Mouse (Mus musculus) T-helper 17 cell (primary cell): ENCODE data around the gene Syt2.

Source experiments
- in situ Hi-C, 2 experiments: fragments of 300-600 bp; cut with MboI, MseI; formaldehyde crosslinking; loops; 1 replicate in 1 of 2; 2 replicates in 1 of 2; pipeline ENCODE4 v1.15.1; 2025; ENCODE audit warnings: high pct_unique_total_duplicates in 2 of 2

The Syt2 gene

DNA sequence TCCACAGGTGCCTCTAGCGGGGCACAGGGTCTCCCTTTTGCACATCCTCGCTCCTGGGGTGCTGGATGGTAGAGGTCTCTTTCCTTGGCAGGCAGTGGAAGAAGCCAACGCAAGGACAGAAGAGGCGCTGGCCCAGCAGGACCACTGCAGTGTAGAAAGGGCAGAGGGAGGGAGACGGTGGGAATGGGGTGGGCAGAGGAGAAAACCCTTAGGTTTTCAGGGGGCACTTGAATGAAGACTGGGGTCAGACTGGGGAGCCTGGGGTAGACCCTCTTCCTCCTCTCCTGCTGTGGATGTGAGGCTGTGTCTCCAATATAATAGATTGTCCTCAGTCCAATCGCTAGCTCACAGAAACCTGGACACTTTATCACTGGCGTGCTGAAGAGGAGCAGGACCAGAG, 1.1 kb downstream of the Syt2 start:
- in situ Hi-C loops: no loop called here

GRCm38 (mm10) chr1:134650816-134651215, 4.3 kb downstream of the Syt2 start:
- in situ Hi-C loops: loop anchor here in 1 of 2 experiments (10.0 kb wide), 1 partner anchor 716 kb away; no protein-coding TSS in a partner anchor

DNA sequence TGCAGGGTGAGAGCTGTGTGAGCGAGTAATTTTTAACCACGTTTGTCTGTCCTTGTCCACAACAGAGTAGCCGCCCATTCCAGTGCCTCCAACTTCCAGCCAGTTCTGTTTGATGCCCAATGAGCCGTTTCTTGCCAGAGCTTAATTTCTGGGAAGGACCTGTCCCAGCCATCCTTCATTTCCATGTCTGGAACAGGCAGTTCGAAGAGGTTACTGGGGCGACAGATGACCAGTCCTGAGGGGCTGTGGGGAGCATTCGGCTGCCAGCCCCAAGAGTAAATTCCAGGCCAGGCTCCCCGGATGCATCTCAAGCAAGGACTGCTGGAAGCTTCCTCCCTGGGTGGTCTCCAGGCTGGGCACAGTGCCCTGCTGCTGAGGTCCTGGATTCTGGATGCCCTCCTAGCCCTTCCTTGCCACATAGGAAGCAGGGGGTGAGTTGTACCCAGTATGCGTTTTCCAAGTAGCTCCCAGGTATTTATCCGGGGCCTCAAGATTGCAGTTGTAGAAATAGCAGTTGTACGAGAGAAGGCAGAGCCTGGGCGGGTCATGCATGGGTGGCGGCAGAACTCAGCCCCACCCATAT, 4.9 kb downstream of the Syt2 start:
- in situ Hi-C loops: loop anchor here in 1 of 2 experiments (10.0 kb wide), 1 partner anchor 717 kb away; no protein-coding TSS in a partner anchor

- in situ Hi-C loops: loop anchor here in 1 of 2 experiments (10.0 kb wide), 1 partner anchor 717 kb away; no protein-coding TSS in a partner anchor
These were observed 5.4 kb downstream of the Syt2 start for GRCm38 (mm10) chr1:134651851-134652398.

DNA sequence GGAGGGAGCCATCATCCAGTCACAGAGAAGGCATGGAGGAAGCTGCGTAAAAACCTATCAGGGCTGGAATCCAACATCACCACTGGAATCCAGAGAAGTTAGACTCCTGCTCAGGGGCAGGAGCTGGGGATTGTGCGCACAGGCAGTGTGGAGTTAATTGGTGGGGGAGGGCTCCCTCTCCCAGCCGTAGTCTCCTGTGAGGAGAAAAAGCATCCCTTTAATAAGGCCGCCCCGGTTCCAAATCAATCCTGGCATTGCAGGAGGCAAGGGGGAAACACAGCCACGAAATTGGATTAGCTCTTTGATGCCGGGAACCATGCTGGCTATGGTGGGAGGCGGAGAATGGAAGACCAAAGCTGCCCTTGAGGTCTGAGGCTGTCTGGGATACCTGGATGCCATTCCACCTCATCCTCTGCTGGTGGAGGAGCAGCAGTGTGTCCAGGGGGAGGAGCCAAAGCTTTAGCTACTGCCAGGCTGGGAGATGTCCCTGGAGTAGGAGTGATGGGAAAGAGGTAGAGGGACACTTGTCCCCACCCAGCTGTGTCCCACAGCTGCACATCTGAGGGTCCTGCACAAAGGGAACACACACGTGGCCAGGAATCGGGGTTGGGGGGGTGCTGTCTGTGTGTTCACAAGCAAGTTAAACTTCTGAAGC, 7.3 kb downstream of the Syt2 start:
- in situ Hi-C loops: loop anchor here in 1 of 2 experiments (10.0 kb wide), 1 partner anchor 719 kb away; no protein-coding TSS in a partner anchor

DNA sequence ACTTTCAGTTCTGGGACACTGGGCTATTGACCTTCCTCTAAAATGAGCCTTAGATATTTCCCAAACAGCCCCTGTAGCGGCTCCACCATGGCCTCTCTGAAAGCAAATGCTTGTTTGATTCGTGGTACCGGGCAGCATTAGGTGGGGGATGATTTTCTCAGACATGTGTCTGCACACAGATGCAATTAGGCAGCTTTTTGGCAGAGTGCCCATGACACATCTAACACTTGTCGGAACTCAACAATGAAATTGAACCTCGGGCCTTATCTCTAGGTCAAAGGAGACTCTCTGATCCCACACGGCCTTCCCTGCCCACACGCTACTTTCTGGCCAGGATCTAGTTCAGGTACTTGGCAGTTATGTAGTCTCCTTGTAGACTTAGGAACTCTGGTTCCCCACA, 12.4 kb downstream of the Syt2 start:
- in situ Hi-C loops: loop anchor here in 1 of 2 experiments (10.0 kb wide), 1 partner anchor 724 kb away; no protein-coding TSS in a partner anchor

GRCm38 (mm10) chr1:134660163-134660562, 13.7 kb downstream of the Syt2 start:
- in situ Hi-C loops: no loop called here

- in situ Hi-C loops: loop anchor here (5.0 to 10.0 kb wide), 3 partner anchors 76 to 183 kb away; no protein-coding TSS in a partner anchor
These were observed 25.0 kb downstream of the Syt2 start for GRCm38 (mm10) chr1:134671234-134672070.

DNA sequence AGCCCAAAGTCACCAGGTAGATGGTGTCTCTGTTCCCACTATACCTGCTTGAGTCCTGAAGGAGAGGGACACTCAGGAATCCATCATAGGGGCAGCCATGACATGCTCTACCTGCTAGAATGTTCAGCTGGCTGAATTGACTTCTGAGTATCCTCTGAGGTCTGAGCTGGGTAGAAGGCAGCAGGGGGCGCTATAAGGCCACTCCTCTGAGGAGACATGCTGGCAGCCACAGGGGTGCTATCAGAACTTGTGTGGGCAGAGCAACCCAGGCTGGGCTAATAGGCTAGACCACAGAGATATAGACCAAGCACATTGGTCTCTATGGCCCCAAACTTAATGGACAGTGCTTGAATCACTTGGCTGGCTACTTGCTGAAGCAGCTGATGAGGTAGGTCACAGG, 27.8 kb downstream of the Syt2 start:
- in situ Hi-C loops: loop anchor here (5.0 to 10.0 kb wide), 3 partner anchors 73 to 180 kb away; no protein-coding TSS in a partner anchor

- in situ Hi-C loops: loop anchor here in 1 of 2 experiments (10.0 kb wide), 1 partner anchor 175 kb away; no protein-coding TSS in a partner anchor
These were observed 33.0 kb downstream of the Syt2 start for GRCm38 (mm10) chr1:134679445-134679844.

DNA sequence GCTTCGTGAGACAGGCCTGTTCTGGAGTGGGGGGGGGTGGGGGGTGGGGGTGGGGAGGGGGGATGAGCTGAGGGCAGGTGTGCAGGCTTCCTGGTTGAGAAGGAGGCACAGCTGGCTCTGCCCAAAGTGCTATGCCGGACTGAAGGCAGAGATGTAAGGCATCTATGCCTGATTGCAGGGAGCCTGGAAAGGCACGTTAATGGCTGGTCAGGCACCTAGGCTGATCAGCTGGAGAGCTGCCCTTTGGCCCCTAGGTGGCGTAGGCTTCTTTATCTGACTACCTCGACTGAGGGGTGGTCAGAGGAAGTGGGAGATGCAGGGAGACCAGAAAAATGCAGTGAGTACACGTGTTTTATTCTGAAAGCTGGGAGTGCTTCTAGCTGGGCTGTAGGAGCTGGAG, 34.1 kb downstream of the Syt2 start:
- in situ Hi-C loops: loop anchor here in 1 of 2 experiments (10.0 kb wide), 1 partner anchor 404 kb away; no protein-coding TSS in a partner anchor

DNA sequence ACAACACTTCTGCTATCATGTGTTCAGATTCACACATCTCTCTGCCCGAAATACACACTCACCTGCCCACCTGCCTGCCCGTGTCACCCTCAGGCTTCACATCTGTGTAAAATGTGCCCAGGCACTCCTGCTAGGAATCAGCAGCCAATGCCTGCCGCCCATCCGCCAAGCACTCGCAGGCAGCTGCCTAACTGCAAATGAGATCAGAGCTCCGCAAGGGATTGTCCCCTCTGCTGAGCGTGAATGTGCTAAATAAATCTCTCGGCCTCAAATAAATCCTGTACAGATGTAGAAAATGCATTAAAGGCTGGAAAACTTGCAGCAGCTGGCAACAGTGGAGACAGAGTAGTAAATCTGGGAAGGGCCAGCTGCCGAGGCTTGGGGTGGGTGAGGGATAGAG, 36.0 kb downstream of the Syt2 start:
- in situ Hi-C loops: loop anchor here in 1 of 2 experiments (10.0 kb wide), 1 partner anchor 402 kb away; no protein-coding TSS in a partner anchor

- in situ Hi-C loops: loop anchor here in 1 of 2 experiments (10.0 kb wide), 1 partner anchor 398 kb away; no protein-coding TSS in a partner anchor
These were observed 40.5 kb downstream of the Syt2 start for GRCm38 (mm10) chr1:134686834-134687421.

DNA sequence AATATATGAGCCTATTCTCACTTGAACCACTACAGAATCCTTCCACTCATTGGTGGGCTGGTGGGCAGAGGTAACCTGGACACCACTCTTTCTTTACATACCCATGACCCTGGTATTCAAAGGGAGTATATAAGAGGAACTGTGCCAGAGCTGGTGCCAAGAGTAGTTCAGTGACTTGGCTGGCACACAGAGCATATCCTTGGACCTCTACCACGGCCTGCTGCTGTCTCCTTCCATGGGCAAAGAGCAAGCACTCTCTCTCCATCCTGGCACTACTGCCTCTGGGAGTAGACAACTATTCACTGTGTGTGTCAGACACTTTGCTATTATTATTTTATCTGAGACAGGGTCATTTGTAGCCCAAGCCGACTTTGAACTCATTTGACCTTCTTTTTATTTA, 49.8 kb downstream of the Syt2 start:
- in situ Hi-C loops: no loop called here

DNA sequence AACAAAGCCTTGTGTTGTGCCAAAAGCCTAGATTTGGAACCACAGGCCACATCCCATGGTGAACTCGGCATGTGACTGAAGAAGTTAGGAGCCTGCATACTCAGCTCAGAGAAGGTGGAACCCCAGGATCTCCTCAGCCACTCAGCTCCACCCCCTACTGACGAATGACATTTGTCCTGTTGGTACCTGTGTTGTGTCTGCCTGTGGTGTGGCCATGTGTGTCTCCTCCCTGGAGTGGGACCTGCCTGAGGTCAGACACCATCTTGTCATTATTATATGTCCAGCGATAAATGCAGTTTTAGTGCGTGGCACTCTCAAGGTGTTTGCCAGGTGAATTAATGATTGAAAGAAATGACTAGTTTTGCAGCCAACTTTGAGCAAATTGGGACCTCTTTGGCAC, 50.6 kb downstream of the Syt2 start:
- in situ Hi-C loops: no loop called here

GRCm38 (mm10) chr1:134697522-134698250, 51.2 kb downstream of the Syt2 start:
- in situ Hi-C loops: no loop called here

- in situ Hi-C loops: no loop called here
These were observed 52.0 kb downstream of the Syt2 start for GRCm38 (mm10) chr1:134698486-134698885.

DNA sequence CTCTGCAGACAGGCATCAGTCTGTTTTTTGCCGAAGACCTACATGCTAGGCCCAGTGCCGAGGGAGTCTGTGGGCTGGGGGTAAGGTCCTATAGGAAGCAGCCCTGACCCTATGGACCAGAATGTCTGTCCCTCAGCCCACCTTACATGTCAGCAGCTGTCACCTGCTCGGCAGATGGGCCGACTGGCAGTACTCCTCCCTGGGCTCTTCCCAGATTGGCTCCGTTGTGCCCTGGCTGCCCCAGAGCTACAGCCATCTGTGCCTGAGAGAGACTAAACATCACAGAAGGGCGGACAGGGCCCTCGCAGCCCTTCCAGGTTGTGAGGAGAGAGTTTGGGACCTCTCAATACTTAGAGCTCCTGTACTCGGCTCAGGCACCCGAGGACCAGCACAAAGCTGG, 52.9 kb downstream of the Syt2 start:
- in situ Hi-C loops: no loop called here

DNA sequence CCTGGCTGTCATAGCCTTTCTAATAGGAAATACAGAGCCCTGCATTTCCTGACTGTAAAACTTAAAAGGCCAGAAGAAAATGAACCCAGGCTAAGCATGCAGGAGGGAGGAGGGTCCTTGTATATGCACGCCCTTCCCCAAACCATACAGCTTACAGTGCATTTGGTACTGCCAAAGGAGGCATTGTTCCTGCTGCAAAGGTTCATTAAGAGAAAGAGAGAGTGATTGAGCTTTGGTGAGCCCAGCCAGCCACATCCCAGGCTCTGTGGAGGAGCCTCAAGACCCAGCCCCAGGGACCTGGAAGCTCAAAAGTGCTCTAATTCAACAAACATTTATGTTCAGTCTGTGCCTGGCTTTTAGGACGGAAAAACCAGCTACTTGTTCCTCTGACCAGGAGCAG, 53.7 kb downstream of the Syt2 start:
- in situ Hi-C loops: no loop called here

DNA sequence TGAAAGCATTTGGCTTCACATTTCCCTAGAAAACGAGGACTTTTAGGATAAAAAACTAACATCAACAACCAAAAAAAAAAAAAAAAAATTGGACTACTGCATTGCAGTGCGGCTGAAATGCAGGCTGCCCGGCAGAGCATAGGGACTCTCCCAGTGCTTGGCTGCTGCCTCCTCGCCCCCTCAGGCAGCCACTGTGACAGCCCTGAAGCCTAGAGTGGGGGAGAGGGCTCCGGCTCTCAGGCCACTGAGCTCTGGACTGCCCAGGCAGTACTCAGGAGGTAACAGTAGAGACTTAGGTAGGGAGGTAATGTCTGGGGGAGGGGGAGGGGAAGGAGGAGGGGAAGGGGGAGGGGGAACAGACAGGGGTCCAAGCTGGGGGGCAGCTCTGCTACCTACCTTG, 54.2 kb downstream of the Syt2 start:
- in situ Hi-C loops: no loop called here
